Mouse (Mus musculus) midbrain, embryonic 14.5 days (tissue): Measurements from ENCODE around the gene 4833423E24Rik. TPM values are rescaled to one million over a fixed set of nuclear protein-coding genes. Genes with fewer than 3 reads are reported as not detected.

Experiments used
- ATAC-seq: fragments of 200-750 bp; cut with Nextera tagmentation; 2 replicates; pipeline ENCODE4 v1.8.0; 2017; ENCODE audit warnings: moderate number of reproducible peaks, moderate library complexity; ENCODE audit not compliant: low FRiP score, low TSS enrichment
- DNase-seq: peaks from one replicate; pipeline ENCODE4 v3.0.0-alpha.2; 2015
- H3K27ac ChIP-seq: fragments of 300-500 bp; sonication (generic); replicated peaks from 2 replicates; pipeline ENCODE4 v1.5.1; 2014; ENCODE audit warnings: mild to moderate bottlenecking, low read depth, low read length, moderate library complexity
- H3K27me3 ChIP-seq: fragments of 300-500 bp; sonication (generic); 2 replicates; pipeline ENCODE4 v1.6.1; 2014; ENCODE audit warnings: low read length, control low read depth, mixed read lengths; ENCODE audit not compliant: control insufficient read depth, insufficient read depth
- H3K36me3 ChIP-seq: fragments of 300-500 bp; sonication (generic); 2 replicates; pipeline ENCODE4 v1.6.1; 2014; ENCODE audit warnings: low read length, control low read depth; ENCODE audit not compliant: control insufficient read depth, insufficient read depth
- H3K4me1 ChIP-seq: fragments of 300-500 bp; sonication (generic); 2 replicates; pipeline ENCODE4 v1.6.1; 2014; ENCODE audit warnings: mild to moderate bottlenecking, antibody characterized with exemption, low read length, control low read depth; ENCODE audit not compliant: control insufficient read depth, insufficient read depth
- H3K4me2 ChIP-seq: fragments of 300-500 bp; sonication (generic); 2 replicates; pipeline ENCODE4 v1.6.1; 2014; ENCODE audit warnings: mild to moderate bottlenecking, low read length, moderate library complexity
- H3K4me3 ChIP-seq: fragments of 300-500 bp; sonication (generic); replicated peaks from 2 replicates; pipeline ENCODE4 v1.5.1; 2014; ENCODE audit warnings: low read depth, low read length
- H3K9ac ChIP-seq: fragments of 300-500 bp; sonication (generic); replicated peaks from 2 replicates; pipeline ENCODE4 v1.6.1; 2014; ENCODE audit warnings: mild to moderate bottlenecking, low read length, moderate library complexity
- H3K9me3 ChIP-seq: fragments of 300-500 bp; sonication (generic); 2 replicates; pipeline ENCODE4 v1.6.1; 2016; ENCODE audit warnings: low read length, control low read depth, mixed read lengths; ENCODE audit not compliant: control insufficient read depth
- WGBS: fragments of 180-500 bp; shearing (Covaris S2); extraction: QIAGEN DNeasy Blood & Tissue Kit; methylation state at CpG from one replicate; pipeline ENCODE4 v1.1.7; 2014; 5-methylcytosine and 5-hydroxymethylcytosine counted together
- polyA plus RNA-seq: library from polyadenylated mRNA; unstranded; fragments of >200 nt; fragmentation: Nextera tagmentation; extraction: Ambion mirVana; gene quantifications from 2 replicates; pipeline ENCODE4 v1.2.1, GENCODE M21; 2014

4833423E24Rik gene
- 0.12 TPM in 2 replicates for polyA plus RNA-seq

DNA sequence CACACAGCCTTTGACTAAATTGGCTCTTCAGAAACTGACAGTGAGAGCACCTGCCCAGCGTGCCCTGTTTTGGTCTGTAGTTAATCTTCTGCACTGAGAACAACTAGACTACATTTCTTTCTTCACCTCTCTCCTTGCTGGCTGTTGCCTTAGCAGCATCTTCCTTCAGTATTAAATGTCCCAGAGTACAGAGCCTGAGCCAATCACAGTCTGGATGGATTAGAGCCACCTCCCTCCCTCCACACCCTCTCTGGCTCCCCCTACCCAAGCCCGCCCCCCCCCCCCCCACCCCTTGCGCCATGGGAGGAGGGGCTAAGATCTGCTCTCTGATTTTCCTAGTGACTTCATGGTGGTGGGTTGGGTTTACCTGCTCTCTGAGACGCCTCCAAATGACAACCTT lies at the start of gene 4833423E24Rik:
Gene 4833423E24Rik, minus strand, starts transcription at position 146 of the 400 bp plus-strand sequence.
- H3K27me3 ChIP-seq: no peaks in the 10 kb centered on the region
- H3K4me3 ChIP-seq: no peak within 1 kb of the TSS
- no peaks in the 10 kb centered on the region for H3K36me3 ChIP-seq
- peak; percentile 25; the same call in 1 of the 2 replicates for ATAC-seq
- DNase-seq: no peak
- no peak within 1 kb of the TSS for H3K27ac ChIP-seq
- H3K9me3 ChIP-seq: no peaks in the 10 kb centered on the region
- H3K9ac ChIP-seq: no peak within 1 kb of the TSS
- H3K4me1 ChIP-seq: no peaks in the 10 kb centered on the region
- H3K4me2 ChIP-seq: no peak within 1 kb of the TSS
- 21% methylated on average over 2 of the region's 4 CpGs for WGBS

DNA sequence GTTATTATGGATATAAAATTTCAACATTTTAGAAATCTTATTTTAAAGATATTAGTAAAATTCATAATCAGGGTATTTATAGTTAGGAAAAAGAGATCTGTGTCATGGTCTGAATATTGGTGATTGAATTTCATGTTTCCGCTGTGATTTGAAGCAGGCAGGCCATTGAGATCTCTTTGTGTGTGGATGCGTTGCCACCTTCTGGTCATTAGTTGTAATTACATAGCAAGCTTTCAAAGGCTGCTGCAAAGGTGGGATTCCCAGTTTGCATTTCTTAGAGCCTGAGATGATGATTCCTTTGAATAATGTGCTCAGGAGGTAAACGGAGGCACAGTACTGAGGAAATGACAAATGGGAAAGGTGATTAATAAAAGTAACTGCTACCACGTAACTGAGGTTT lies 42.4 kb upstream of the 4833423E24Rik start:
- WGBS: 26% methylated on average over 4 of the region's 4 CpGs
- no peaks in the 10 kb centered on the region for H3K27me3 ChIP-seq
- H3K9me3 ChIP-seq: no peaks in the 10 kb centered on the region
- DNase-seq (peak; percentile 83), ATAC-seq (peak; percentile 57; the same call in 1 of the 2 replicates)
- no peak overlapping the region for H3K27ac ChIP-seq
- no peaks in the 10 kb centered on the region for H3K36me3 ChIP-seq
- no peak overlapping the region for H3K4me2 ChIP-seq
- H3K4me3 ChIP-seq: no peak overlapping the region
- H3K9ac ChIP-seq: no peak overlapping the region
- no peaks in the 10 kb centered on the region for H3K4me1 ChIP-seq

DNA sequence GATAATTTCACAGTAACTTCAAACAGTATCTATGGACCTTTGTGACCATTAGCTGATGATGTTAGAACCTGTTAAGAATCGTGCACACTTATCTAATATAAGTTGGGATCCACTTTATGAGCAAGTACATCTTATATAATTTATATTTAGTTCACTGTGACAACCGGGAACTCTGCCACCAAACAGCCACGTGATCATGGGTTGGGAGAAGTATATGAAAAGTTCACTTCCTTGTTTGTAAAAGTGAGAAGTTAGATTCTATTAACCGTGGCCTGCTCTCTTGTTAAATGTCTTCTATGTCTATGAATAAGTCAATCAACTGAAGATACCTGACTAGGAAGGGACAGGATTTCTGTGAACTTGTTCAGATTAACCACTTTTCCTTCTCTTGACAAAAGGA lies 41.4 kb upstream of the 4833423E24Rik start:
- no peak overlapping the region for H3K4me2 ChIP-seq
- H3K9ac ChIP-seq: no peak overlapping the region
- 79% methylated on average over 4 of the region's 4 CpGs for WGBS
- H3K4me3 ChIP-seq: no peak overlapping the region
- H3K36me3 ChIP-seq: no peaks in the 10 kb centered on the region
- no peaks in the 10 kb centered on the region for H3K9me3 ChIP-seq
- no peaks in the 10 kb centered on the region for H3K4me1 ChIP-seq
- ATAC-seq (no peak), DNase-seq (no peak)
- H3K27me3 ChIP-seq: no peaks in the 10 kb centered on the region
- no peak overlapping the region for H3K27ac ChIP-seq

DNA sequence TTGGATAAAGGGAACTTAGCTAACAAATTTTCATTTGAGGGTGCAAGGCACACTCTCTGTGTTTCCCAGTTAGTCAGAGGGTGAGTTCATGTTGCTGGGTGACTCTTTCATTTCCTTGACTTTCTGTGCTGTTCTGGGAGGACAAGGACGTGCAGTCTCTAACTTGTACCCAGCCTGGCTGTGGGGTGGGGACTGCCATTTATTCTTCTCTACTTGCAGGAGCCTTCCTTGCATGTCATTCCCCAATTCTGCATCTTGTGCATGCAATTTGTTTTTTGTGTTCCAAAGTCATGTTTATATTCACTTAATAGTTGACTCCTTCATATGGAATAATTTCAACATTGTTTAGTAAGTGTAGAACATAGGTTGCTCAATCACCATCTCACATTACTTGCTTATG lies 36.0 kb upstream of the 4833423E24Rik start:
- H3K36me3 ChIP-seq: no peaks in the 10 kb centered on the region
- no peak overlapping the region for H3K27ac ChIP-seq
- no peak overlapping the region for H3K4me3 ChIP-seq
- ATAC-seq (no peak), DNase-seq (no peak)
- H3K9me3 ChIP-seq: no peaks in the 10 kb centered on the region
- no peak overlapping the region for H3K4me2 ChIP-seq
- WGBS: 80% methylated on average over 1 of the region's 1 CpGs
- H3K4me1 ChIP-seq: no peaks in the 10 kb centered on the region
- H3K9ac ChIP-seq: no peak overlapping the region
- H3K27me3 ChIP-seq: no peaks in the 10 kb centered on the region

DNA sequence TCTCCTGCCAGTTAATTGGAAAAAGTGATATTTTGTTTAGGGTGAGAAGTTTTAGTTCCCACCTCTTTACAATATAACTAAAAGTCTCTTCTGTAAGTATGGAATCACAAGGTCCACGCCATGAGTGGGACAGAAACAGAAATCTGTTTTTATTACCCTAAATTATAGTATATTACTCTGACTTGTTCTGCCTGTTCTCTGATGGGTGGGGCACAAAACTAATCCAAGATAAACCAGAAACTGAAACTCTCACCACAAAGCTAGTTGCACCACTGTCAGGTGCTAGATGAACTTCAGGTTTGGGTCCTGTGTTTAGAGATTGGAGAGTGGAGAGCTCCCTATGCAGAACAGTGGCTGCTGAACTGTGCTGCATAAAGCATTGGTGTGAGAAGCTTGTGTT lies 15.1 kb upstream of the 4833423E24Rik start:
- Histone ChIP-seq H3K4me3 (no peak overlapping the region), H3K9ac (no peak overlapping the region), H3K27ac (no peak overlapping the region), H3K36me3 (no peaks in the 10 kb centered on the region), H3K9me3 (no peaks in the 10 kb centered on the region), H3K4me2 (no peak overlapping the region), H3K4me1 (no peaks in the 10 kb centered on the region), H3K27me3 (no peaks in the 10 kb centered on the region)
- WGBS: 88% methylated on average over 1 of the region's 1 CpGs
- DNase-seq (no peak), ATAC-seq (no peak)

DNA sequence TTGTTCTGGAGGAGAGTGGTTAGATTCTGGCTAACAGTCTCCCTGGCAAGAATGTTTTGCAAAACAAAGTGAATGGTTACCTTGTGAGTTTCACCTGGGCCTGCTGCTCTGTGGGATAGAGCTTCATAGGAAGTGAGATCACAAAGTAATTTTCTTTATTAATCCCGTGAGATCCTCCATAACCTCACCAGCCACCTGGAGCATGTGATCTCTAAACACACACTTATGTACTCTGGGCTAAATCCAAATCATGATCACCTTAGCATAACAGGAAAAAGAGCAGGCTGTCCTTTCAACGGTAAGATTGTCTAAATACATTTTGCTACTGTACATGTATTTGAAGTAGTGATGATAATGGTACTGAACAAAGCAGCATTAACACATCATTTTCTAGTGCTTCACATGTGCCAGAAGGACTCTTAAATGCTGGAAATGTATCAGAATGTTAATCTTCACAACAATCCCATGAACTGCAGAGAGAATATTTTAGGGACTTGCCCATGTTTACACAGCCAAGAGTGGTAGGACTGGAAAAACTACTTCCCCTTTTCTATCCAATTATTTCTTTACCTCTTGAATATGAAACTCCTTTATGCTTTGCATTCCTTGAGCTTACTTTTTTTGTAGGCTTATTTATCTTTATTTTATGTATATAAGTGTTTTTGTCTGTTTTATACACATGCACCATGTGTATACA lies 13.4 kb upstream of the 4833423E24Rik start:
- Histone ChIP-seq H3K36me3 (no peaks in the 10 kb centered on the region), H3K27ac (no peak overlapping the region), H3K27me3 (no peaks in the 10 kb centered on the region), H3K9ac (no peak overlapping the region), H3K9me3 (no peaks in the 10 kb centered on the region), H3K4me1 (no peaks in the 10 kb centered on the region), H3K4me3 (no peak overlapping the region), H3K4me2 (no peak overlapping the region)
- no peak for DNase-seq
- ATAC-seq: no peak
- 85% methylated on average over 2 of the region's 2 CpGs for WGBS

DNA sequence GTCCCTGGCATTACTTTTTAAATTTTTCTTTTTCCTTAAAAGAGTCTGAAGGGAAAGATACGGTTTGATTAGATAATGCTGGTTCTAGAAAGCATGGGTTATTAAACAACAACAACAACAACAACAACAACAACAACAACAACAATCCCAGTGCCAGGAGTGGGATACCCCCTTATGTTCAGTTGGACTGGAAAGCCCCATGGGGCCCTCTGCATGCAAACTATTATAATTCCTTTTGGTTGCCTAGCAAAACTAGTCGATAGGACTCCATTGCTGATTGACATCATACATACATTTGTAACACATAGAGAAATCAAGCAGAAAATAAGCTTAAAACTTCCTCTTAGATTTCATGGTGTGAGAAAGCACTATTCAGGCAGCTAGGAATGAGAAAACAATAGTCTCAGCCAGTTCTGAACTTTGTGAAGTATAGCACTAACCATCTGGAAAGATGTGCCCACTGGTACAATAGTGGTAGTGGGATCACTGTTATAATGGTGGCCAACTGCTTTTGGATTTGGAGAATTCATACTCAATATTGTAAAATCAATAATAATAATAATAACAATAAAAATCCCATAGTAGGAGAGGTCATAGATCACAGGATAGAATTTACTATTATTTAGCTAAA lies 4.2 kb upstream of the 4833423E24Rik start:
- Histone ChIP-seq H3K4me3 (no peak overlapping the region), H3K9ac (no peak overlapping the region), H3K9me3 (no peaks in the 10 kb centered on the region), H3K4me2 (no peak overlapping the region), H3K27ac (no peak overlapping the region), H3K36me3 (no peaks in the 10 kb centered on the region), H3K4me1 (no peaks in the 10 kb centered on the region), H3K27me3 (no peaks in the 10 kb centered on the region)
- no peak for DNase-seq
- WGBS: 54% methylated on average over 2 of the region's 2 CpGs
- ATAC-seq: no peak

DNA sequence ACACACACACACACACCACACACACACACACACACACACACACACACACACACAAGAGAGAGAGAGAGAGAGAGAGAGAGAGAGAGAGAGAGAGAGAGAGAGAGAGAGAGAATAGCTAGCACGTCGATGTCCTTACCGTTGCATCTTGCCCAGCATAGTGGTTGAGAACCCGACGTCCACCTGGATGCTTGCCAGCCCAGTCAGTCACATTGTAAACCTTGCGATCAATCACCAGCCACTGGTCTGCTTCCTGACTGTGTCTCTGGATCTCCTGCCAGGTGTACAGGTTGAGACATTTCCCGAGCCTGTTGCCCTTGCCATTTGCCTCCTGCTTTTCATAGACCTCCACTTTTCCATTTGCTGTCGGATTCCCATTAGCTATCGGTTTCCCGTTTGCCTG lies 532 bp downstream of the 4833423E24Rik start:
- Histone ChIP-seq H3K9me3 (no peaks in the 10 kb centered on the region), H3K27me3 (no peaks in the 10 kb centered on the region), H3K4me3 (no peak overlapping the region), H3K4me1 (no peaks in the 10 kb centered on the region), H3K9ac (no peak overlapping the region), H3K36me3 (no peaks in the 10 kb centered on the region), H3K4me2 (no peak overlapping the region), H3K27ac (no peak overlapping the region)
- no peak for DNase-seq
- 90% methylated on average over 10 of the region's 10 CpGs for WGBS
- no peak for ATAC-seq

DNA sequence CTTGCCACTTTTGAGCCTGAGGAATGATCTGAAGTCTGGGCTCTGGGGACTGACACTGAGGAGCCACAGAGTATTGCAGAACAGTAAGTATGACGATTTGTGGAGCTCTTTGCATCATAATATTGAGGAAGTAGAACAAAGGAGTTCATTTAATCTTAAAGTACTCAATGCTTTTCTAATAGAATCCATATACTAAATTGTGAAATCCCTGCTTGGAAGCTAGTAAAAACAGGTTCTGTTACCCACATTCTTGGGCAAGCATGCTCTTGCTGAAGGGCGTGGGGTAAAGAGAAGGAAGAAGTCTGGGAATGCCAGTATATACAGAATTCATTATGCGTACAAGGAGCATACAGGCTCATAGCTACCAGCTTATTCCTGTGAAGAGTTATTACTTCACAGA lies 8.4 kb downstream of the 4833423E24Rik start:
- H3K36me3 ChIP-seq: no peaks in the 10 kb centered on the region
- no peaks in the 10 kb centered on the region for H3K4me1 ChIP-seq
- ATAC-seq: no peak
- H3K4me2 ChIP-seq: no peak overlapping the region
- no peak for DNase-seq
- no peaks in the 10 kb centered on the region for H3K27me3 ChIP-seq
- no peak overlapping the region for H3K9ac ChIP-seq
- no peak overlapping the region for H3K4me3 ChIP-seq
- no peak overlapping the region for H3K27ac ChIP-seq
- no peaks in the 10 kb centered on the region for H3K9me3 ChIP-seq
- WGBS: 89% methylated on average over 3 of the region's 3 CpGs
